Mouse (Mus musculus) kidney, postnatal 25 days (tissue): ENCODE data around the gene Ssbp4.
"Not testable (repeated sequence)": the region's sequence is repeated elsewhere in the genome, so short reads cannot be mapped to it uniquely, and the experiment has no call there.

Source experiments
- DNase-seq, 2 experiments: peaks; one replicate each; pipeline ENCODE4 v3.0.0; 2021; ENCODE audit warnings: mixed read lengths in 2 of 2

The Ssbp4 gene

DNA sequence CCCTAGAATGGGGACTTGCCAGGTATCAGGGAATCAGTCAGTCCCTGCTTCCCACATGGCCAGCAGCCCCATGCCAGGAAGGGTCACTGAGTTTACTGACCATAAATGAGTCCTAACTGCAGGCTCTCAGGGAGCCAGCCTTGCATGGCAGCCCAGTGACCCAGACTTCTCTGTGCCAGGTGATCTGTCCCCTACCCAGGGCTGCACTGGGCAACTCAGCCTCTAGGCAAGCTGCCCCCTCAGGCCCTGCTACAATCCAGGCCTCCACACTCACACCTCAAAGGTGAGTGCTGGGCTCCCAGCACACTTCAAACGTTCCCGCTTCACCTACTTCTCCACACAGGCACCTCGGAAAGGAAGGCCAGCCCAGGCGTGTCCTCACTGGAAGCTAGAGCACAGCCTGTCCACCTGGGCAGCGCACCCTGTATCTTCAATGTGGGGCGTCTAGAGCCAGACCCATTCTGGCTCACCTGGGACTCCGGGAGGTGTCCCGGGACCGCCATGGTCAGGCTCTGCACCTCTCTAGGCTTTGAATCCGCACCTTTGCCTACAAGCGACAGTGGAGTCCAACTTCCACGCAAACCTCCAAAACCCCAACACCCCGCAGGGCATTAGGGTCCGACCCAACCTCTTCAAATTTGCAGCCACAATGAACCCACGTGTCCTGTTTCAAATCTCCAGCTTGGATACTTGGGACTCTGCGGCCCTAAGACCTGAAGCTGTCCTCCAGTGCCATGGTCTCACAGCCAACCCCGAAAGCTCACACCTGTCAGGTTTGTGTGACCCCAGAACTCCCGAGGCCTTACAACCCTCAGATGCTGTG, 1.7 kb downstream of the Ssbp4 start:
- peak in 1 of 2 experiments; percentile 69 for DNase-seq

DNA sequence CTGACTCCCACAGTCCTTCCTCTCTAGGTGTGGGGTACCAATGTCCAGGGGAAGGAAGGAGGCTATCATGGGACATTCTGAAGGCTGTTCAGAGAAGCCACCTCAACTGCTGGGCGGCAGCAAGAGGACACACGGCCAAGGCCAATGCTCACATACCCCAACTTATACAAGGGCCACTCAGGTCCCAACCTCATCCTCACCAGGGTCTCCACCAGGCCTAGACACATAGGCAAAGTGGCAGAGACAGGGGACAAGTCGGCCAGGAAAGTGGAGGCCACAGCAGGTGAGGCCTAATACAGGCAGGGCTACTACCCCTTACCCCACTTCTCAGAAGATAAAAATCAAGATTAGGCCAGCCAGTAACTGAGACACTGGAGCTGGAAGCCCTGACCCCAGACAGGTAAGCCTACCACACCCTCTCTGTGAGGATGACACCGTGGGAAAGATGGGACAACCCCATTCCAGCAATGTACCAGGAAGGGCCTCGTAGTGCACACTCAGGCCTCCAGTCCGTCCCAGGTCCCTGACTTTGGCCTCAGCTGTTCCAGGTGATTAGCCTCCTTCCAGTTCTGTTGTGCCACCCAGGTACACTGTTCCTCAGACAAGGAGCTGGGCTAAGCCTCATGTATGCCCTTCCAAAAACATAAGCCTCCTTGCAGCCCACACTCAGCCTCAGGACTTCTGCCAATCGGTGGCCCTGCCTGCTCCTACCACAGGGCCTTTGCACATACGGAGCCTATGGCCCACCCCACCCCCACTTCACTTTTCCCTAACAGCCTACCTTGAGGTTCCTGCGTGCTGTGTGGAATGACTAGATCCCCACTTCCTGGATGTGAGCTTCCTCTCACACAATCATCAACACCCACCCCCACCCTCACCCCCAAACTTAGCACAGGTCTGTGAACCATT, 2.5 kb downstream of the Ssbp4 start:
- no peak for DNase-seq

DNA sequence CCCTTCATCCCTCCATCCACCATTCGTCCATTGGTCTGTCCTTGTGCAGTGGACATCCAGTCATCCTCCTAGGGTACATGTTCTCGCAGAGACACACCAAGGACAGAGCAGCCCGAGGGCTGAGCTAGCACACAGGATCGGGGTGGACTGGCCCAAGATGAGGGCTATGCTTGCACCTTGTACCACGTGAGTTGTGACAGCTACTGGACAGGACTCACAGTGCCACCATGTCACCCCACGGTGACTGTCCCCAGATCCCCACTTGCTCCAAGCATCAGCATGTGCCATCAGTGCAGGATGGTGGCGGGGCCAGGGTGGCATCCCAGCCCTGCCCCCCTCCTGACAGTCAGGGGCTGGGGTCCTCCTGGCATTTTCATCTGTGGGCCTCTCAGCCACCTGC, 4.1 kb downstream of the Ssbp4 start:
- DNase-seq, result no peak

DNA sequence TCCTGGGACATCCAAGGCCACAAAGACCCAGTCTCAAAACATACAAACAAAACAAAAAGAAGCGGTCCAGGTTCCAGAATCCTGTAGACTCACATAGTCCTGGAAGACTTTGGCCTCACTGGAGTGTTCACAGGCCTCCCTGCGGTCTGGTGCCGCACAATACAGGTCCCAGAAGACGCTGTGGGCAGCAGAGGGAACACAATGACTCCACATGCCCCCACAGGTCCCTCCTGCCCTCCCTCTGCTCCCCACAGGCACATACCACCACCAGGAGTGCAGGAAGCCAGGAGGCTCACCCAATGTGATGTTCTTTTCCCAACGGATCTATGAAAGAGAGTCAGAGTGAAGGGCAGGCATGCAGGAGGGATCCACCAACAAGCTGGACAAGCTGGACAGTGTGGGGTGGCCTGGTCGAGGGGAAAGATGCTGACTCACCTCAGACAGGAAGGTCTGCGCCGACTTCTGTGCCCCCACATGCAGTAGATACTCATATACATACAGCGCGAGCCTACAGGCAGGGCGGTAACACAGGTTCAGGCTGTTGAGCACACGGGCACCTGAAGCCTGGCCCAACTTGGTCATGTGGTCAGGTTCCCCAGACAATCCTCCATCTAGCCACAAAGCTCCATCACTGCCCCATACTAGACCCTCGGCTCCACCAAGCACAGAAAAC, 6.4 kb downstream of the Ssbp4 start:
- no peak for DNase-seq

DNA sequence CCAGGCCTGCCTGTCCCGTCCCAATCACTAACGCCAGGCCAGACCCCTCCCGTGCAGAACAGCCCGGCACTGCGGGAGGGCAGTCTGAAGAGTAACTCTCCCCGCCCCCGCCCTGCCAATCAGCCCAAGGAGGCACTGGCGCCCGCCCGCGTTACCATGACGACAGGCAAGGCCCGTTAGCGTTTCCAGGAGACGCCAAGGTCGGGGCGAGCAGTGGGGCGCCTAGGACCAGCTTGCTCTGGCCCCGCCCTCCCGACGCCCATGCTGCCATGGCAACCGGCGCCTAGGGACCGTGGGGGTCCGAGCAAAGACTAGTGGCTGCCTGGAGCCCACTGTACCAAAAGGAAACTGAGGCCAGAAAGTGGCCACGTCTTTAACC, 7.4 kb downstream of the Ssbp4 start:
- peak; percentile 91 to 94 for DNase-seq

DNA sequence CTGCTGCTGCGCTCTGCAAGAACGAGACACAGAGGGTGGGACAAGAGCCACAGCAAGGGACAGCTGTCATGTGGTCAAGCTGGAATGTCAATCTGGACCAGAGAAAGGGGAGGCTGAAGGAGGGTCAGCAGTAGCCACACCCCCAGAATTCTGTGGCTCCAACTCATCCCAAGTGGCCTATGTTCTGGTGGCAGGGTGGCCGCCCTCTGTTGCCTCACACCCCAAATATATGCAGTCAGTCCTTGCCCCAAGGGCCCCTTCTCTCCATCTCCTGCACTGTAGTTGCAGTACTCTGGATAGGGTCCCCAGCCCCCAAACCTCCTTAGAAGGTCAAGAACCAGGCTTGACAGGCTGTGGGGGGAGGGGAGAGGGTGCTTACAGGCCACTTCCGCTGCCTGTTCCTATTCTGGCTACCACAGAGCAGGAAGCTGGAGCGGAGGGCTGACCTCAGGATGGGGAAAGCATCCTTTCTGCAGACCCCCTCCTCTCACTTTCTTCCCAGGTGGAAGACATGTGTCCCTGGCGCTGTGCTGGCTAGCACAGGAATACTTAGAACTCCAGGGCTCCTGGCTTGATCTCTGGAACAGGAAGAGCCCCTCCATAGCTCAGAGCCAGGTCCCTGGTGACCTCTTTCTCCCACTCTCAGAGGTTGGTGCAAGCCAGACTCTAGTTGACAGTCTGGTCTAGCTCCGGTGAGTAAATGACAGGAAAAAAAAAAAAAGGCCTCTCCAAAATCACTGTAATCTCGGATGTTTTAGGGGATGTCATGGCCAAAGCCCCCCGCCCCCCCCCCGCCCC, 8.0 kb downstream of the Ssbp4 start:
- peak; percentile 74 to 80 for DNase-seq

DNA sequence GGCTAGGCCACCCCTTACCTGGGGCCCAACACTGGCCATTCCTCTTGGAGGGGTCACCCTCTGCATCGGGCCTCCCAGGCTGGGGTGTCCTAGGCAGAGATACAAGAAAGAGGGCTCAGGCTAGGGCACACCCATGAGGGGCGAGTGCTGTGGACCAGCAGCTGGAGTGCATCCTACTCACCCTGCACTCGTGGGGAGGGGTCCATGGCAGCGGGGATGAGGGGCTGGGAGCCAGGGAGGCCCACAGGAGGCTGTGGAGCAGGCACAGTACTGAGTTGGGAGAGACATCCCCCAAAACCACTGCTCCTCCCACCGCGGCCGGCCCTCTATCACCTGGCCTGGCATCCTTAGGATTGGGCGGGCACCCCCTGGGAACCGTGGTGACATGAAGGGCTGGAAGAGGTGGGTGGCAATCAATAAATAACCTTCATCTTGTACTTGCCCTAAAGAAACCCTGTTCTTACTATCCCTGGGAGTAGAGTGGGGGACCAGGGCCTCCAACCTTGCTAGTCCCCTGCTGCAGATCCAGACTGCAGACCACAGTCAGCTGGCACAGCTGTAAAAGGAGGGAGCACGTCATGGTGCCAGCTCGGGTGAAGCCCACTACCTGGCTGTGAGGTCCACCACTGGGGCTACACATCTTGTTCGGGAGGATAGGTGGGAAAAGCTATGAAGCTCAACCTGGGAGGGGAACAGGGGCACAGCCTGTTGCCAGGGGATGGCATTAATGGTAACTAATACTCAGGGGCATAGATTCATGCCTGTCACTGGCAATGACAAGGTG, 9.0 kb downstream of the Ssbp4 start:
- DNase-seq, result peak in 1 of 2 experiments; percentile 39

DNA sequence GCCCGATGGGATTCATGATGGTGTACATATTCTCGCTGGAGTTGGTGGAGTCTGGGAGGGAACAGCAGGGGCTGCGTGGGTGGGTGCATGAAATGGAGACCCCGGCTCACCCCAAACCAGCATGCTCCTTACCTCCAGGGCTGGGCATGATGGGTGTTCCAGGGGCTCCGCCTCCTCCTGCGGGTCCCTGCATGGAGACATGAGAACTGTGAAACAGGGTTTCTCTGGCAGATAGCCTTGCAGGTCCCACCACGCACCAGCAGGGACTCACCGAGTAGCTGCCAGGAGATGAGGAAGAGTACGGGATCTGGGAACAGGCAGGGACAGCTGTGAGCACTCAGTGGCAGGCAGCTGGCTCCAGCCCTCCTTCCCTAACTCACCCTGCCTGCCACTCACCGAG, 9.9 kb downstream of the Ssbp4 start:
- DNase-seq, result no peak

DNA sequence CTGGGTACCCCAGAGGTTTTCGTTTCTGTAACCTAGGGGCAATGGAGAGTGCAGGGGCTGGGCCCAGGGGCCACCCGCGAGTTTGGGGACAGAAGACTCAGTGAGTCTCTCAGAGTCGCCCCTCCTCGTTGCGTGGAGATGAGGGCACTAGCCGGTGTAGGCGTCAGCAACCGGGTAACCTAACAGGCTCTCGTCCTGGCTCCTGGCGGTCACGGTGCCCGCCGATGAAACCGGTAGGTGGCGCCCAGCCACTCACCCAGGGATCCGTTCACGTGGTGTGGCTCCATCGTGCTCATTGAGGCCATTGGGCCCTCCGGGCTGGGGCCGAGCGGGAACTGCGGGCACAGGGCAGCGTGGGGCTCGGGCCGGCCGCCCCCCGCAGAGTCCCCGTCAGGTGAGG, 10.4 kb downstream of the Ssbp4 start:
- peak; percentile 88 to 92 for DNase-seq

DNA sequence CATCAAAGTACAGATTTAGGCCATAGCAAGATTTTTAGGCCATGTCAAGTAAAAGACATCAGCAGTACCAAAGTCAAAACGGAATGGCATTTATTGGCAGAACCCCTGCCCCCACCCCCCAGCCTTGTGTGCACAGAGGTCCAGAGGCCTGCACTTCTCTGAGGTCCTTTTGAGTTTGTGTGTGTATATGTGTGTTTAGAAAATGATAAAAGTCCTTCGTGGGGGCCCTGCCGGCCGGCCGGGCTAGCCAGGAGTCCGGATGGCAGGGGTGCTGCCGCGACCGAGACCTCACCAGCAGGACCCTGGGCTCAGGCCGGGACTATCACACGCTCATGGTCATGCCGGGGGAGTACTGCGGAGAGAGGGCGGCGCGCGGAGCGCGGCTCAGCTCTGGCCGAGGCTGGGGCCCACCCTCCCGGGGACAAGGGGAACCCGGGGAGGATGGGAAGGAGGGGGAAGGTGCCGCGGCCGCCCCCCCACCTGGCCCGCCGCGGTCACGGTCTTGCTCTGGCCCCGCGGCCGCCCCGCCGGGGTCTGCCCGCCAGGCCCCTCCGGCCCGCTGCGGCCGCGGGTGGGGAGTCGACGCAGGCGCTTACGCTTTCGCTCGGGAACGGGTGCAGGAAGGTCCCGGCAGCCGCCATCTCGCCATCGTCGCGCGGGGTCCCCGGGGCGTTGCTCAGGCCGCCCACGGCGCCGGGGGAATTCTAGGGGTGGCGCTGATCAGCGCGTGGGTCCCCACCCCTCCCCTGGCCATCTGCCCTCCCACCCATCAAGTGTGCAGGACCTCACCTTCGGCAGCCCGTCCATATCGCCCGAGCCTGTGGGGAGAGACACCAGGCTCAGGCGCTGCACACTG, 11.0 kb downstream of the Ssbp4 start:
- DNase-seq, result no peak

DNA sequence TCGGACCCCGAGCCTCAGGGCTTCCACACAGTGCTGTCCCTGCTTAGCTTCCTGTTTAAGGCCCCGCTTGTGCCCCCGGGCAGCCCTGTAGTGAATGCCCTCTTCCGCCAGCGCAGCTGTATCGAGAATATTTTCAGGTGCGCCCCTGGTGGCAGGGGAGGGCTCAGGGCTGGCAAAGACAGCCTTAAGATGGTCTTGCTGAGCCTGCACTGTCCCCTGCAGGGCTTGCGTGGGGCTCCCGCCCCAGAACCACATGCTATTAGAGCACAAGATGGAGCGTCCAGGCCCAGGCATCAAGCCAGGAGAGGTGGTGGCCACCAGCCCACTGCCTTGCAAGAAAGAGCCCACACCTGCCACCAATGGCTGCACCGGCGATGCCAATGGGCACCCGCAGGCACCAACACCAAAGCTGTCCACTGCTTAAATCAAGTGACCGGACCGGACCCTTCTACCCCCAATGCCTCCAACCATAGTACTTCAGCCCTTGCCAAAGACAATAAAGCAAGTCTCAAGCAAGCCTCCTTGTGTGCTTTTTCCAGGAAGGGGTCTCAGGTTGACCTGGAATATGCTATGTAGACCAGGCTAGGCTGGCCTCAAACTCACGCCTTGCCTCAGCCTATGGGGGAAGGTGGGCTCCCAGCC, 11.8 kb downstream of the Ssbp4 start:
- DNase-seq, result peak in 1 of 2 experiments; percentile 55

DNA sequence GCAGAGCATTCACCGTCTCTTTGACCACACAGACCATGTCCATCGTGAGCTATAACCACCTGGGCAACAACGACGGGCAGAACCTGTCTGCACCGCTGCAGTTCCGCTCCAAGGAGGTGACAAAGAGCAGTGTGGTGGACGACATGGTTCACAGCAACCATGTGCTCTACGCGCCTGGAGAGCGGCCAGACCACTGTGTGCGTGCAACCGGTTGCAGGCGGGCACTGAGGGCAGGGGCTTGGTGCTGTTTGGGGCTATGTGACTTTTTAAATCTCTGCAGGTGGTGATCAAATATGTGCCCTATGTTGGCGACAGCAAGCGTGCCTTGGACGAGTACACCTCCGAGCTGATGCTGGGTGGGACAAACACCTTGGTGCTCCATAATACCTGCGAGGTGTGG, 12.5 kb downstream of the Ssbp4 start:
- DNase-seq, result peak in 1 of 2 experiments; percentile 59

DNA sequence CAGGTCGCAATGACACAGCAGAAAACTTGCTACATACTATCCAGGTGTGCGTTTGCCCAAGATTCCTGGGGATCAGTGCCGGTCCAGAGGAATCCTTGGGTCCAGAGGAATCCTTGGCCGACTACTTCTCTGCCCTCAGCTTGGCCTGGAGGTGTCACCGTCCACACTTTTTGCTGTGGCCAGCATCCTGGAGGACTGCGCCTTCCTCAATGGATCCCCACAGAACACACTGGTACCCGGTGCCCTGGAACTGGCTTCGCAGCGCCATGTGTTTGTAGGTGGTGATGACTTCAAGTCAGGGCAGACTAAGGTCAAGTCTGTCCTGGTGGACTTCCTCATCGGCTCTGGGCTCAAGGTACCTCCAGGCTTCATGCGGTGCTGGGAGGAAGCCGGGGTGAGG, 12.9 kb downstream of the Ssbp4 start:
- peak in 1 of 2 experiments; percentile 46 for DNase-seq

DNA sequence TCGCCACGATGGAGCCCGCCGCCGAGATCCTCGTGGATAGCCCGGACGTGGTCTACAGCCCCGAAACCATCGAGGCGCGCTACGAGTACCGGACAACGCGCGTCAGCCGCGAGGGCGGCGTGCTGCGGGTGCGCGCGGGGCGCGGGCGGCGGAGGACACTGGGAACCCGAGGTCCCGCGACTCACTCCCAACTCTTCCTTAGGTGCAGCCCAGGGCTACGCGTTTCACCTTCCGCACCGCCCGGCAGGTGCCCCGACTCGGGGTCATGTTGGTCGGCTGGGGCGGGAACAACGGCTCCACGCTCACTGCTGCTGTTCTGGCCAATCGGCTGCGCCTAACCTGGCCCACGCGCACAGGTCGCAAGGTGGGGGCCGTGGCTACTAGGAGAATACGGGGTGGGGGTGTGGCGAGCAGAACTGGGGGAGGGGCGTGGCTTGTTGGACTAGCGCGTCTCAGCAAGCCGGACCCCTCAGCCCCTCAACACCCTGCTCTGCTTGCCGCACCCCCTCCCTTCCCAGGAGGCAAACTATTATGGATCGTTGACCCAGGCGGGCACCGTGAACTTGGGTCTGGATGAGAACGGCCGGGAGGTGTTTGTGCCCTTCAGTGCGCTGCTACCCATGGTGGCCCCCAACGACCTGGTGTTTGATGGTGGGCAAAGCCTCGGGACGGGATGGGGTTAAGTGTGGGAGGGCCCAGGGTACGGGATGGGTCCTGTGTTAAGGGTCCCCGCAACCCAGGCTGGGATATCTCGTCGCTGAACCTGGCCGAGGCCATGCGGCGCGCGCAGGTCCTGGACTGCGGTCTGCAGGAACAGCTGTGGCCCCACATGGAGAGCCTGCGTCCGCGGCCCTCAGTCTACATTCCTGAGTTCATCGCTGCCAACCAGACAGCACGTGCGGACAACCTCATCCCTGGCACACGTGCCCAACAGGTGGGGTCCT, 13.8 kb downstream of the Ssbp4 start:
- peak; percentile 58 to 82 for DNase-seq

DNA sequence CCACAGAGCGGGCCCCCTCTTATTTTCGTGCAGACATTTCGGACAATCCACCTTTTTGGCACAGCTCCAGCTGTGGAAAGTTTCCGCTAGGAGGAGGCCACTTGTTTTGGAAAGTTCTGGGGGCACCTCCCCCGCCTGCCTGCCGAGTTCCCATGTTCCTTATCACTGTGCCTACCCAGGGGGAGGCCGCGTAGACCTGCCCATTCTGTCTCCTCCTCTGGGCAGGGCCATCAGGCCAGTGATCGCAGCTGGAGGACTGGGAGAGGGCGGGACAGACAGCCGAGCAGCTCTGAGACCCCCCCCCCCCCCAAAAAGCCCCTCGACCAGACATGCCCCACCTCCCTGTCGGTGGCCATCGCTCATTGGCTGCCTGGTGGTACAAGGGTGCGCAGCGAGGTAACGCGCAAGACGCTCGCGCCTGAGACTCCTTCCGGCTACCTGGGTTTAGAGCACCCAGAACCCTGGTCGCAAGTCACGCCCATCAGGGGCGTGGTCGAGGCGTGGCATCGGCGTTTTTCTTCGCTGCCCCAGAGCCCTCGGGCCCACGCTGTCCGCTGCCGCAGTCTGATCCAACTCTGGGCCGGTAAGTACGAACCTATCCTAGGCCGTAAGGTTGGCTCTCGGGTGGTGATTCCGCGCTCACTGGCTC, 14.6 kb downstream of the Ssbp4 start, which contains the start of gene Isyna1:
TSS of gene Isyna1 (plus strand) at position 413 of the 649 bp plus-strand sequence.
- peak; percentile 93 to 97 for DNase-seq

DNA sequence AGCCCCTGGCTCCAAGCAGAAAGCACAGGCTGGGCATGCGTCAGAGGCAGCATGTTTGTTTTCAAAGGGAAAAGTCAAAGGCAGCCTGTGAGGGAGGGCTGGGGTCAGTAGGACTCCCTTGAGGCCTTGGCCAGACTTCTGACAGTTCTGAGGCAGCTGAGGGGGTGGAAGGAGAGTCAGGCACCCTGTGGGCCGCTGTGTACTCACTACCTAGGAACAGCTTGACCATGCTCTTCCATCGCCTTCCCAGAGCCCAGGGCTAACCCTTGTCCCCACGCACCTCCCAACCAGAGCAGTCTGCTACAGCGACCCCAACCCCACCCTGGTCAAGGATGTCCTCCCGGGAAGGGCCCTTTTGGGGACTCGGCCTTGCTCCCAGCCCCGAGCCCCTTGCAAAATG, 15.5 kb downstream of the Ssbp4 start:
- DNase-seq, result peak; percentile 55 to 76

DNA sequence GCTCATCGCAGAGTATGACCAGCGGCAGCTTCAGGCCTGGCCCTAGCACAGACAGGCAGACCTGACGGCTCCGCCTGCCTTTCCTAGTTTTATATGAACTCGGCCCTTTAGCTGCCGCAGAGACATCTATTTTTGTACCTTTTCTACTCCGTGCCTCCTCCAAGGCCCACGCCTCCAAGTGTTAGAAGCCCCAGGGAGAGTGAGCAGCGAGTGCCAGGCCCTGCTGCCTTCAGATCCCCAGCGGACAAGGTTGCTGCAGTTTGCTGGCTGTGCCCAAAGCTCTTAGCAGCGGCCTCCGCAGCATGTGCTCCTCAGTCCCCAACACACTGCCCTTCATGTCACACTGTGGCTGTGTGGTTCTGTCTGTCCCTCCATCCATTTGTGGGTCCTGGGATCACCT, 17.1 kb downstream of the Ssbp4 start:
- peak in 1 of 2 experiments; percentile 38 for DNase-seq

DNA sequence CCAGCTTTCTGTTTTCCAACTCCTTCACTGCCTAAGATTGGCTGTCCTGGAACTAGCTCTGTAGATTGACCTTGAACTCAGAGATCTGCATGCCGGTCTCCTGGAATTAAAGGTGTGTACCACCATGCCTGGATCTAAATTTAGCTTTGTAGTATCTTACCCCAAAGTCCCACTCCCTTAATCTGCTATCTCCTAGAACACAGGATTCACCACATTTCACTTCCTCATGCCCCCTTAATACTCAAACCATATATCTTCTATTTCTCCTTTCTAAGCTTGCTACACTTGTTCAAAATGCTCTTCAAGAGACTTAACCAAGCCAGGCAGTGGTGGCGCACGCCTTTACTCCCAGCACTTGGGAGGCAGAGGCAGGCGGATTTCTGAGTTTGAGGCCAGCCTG, 20.7 kb downstream of the Ssbp4 start:
- DNase-seq, result not testable (repeated sequence)
